Mouse (Mus musculus) thymus, adult 2 months (tissue): ENCODE results near the gene Scaf1. TPM values are rescaled to one million over a fixed set of nuclear protein-coding genes. Genes with fewer than 3 reads are reported as not detected.
A peak's percentile ranks its signal among the peaks of the same experiment; 100 is the strongest.

Source experiments
- DNase-seq: peaks from one replicate; pipeline ENCODE4 v3.0.0; 2021
- H3K27ac ChIP-seq: fragments of 200-500 bp; 2 replicates; pipeline ENCODE4 v1.5.1; 2012; ENCODE audit warnings: low read length, control low read depth; ENCODE audit not compliant: control insufficient read depth, insufficient read depth
- H3K27me3 ChIP-seq: fragments of 200-500 bp; 2 replicates; pipeline ENCODE4 v1.6.1; 2012; ENCODE audit warnings: mild to moderate bottlenecking, low read length, moderate library complexity, mixed read lengths; ENCODE audit not compliant: control insufficient read depth, insufficient read depth
- H3K36me3 ChIP-seq: fragments of 200-500 bp; 2 replicates; pipeline ENCODE4 v1.6.1; 2012; ENCODE audit warnings: mild to moderate bottlenecking, low read length, moderate library complexity; ENCODE audit not compliant: control insufficient read depth, insufficient read depth
- H3K4me1 ChIP-seq: fragments of 200-500 bp; replicated peaks from 2 replicates; pipeline ENCODE4 v1.6.1; 2012; ENCODE audit warnings: low read length; ENCODE audit not compliant: control insufficient read depth, insufficient read depth
- H3K4me3 ChIP-seq: fragments of 200-500 bp; 2 replicates; pipeline ENCODE4 v1.5.1; 2012; ENCODE audit warnings: mild to moderate bottlenecking, low read length, control low read depth, moderate library complexity; ENCODE audit not compliant: control insufficient read depth, insufficient read depth
- CTCF ChIP-seq: fragments of 200-500 bp; IDR thresholded peaks from 2 replicates; pipeline ENCODE4 v1.5.1; 2012; ENCODE audit warnings: mild to moderate bottlenecking, control low read depth, low read length, moderate library complexity, borderline replicate concordance; ENCODE audit not compliant: control insufficient read depth, poor library complexity, insufficient read depth; ENCODE audit errors: extremely low read depth
- POLR2A ChIP-seq: fragments of 200-500 bp; IDR thresholded peaks from 2 replicates; pipeline ENCODE4 v1.6.1; 2012; ENCODE audit warnings: mild to moderate bottlenecking, low read length, control low read depth, moderate library complexity; ENCODE audit not compliant: control insufficient read depth, poor library complexity, insufficient read depth; ENCODE audit errors: extremely low read depth
- whole genome bisulfite sequencing: fragments of 180-500 bp; shearing (Covaris S2); methylation state at CpG from one replicate; pipeline ENCODE4 v1.1.7; 2018; 5-methylcytosine and 5-hydroxymethylcytosine counted together
- polyA plus RNA-seq: library from polyadenylated mRNA; depleted of rRNA; stranded (reverse); fragments of >200 nt; gene quantifications from 2 replicates; pipeline ENCODE4 v1.2.3, GENCODE M21; 2012; rRNA removed

Gene Scaf1
- 118 and 131 TPM in 2 replicates for polyA plus RNA-seq

- Histone ChIP-seq H3K4me1 (peaks cover 3% of the 10 kb centered on the region), H3K27ac (peak within 1 kb of the TSS; percentile 64; the same call in 1 of the 2 replicates), H3K27me3 (no peaks in the 10 kb centered on the region), H3K36me3 (peaks cover 13% of the 10 kb centered on the region; the same call in 1 of the 2 replicates), H3K4me3 (peak within 1 kb of the TSS; percentile 86)
- TF ChIP-seq CTCF: peak; percentile 34; the same call in 1 of the 2 replicates
- no peak for TF ChIP-seq POLR2A
- peak; percentile 99 for DNase-seq
- WGBS: 1% methylated on average over 69 of the region's 69 CpGs
These were observed at the start of gene Scaf1 for GRCm38 (mm10) chr7:45015957-45016612. TSS of gene Scaf1 (minus strand) at chr7:45016363.

GRCm38 (mm10) chr7:45062239-45062835 lies 46.2 kb upstream of the Scaf1 start, which contains the start of the genes Nosip and Prrg2:
TSS of gene Nosip (plus strand) at chr7:45062429.
TSS of gene Prrg2 (minus strand) at chr7:45062677.
- Histone ChIP-seq H3K36me3 (no peaks in the 10 kb centered on the region), H3K27ac (peak within 1 kb of the TSS; percentile 75), H3K4me3 (peak within 1 kb of the TSS; percentile 62), H3K27me3 (no peaks in the 10 kb centered on the region), H3K4me1 (peaks cover 7% of the 10 kb centered on the region)
- peak; percentile 57; the same call in 1 of the 2 replicates for TF ChIP-seq POLR2A
- TF ChIP-seq CTCF: no peak
- peak; percentile 94 for DNase-seq
- under 1% methylated on average over 31 of the region's 31 CpGs for WGBS

GRCm38 (mm10) chr7:45061532-45062075 lies 45.4 kb upstream of the Scaf1 start:
- Histone ChIP-seq H3K4me1 (peaks cover 7% of the 10 kb centered on the region), H3K4me3 (no peak overlapping the region), H3K27ac (no peak overlapping the region), H3K27me3 (no peaks in the 10 kb centered on the region), H3K36me3 (no peaks in the 10 kb centered on the region)
- no peak for TF ChIP-seq POLR2A
- TF ChIP-seq CTCF: no peak
- peak; percentile 22 for DNase-seq
- 64% methylated on average over 11 of the region's 11 CpGs for WGBS

- 98% methylated on average over 6 of the region's 6 CpGs for WGBS
- peaks cover 7% of the 10 kb centered on the region for H3K4me1 ChIP-seq
- H3K4me3 ChIP-seq: no peak overlapping the region
- H3K27ac ChIP-seq: no peak overlapping the region
- H3K36me3 ChIP-seq: no peaks in the 10 kb centered on the region
- TF ChIP-seq POLR2A: no peak
- no peak for TF ChIP-seq CTCF
- no peak for DNase-seq
- H3K27me3 ChIP-seq: no peaks in the 10 kb centered on the region
These were observed 44.5 kb upstream of the Scaf1 start for GRCm38 (mm10) chr7:45060632-45061122.

- no peaks in the 10 kb centered on the region for H3K27me3 ChIP-seq
- no peak for DNase-seq
- TF ChIP-seq CTCF (no peak), POLR2A (no peak)
- no peak overlapping the region for H3K27ac ChIP-seq
- H3K4me3 ChIP-seq: no peak overlapping the region
- peaks cover 11% of the 10 kb centered on the region for H3K4me1 ChIP-seq
- no peaks in the 10 kb centered on the region for H3K36me3 ChIP-seq
- WGBS: 96% methylated on average over 10 of the region's 10 CpGs
These were observed 42.7 kb upstream of the Scaf1 start for GRCm38 (mm10) chr7:45058607-45059571.
